Comparison of ENCODE assay signal across 9 mouse cellular contexts in genomic region chr2:14651268-14651667, GRCm38 (mm10). TPM values are rescaled to one million over a fixed set of nuclear protein-coding genes. Genes with fewer than 3 reads are reported as not detected.
DNase-seq lines count a peak whose midpoint lies in the region; ATAC-seq lines count a peak whose summit lies in the region.
"Had no signal": no experiment of that assay in that cellular context is flagged by ENCODE, and none has a peak within 500 bp of the region (broad histone marks: within the 10 kb centered on the region; RNA-seq: fewer than 3 reads in every experiment).

No protein-coding gene starts in this region.

- no peaks in the 10 kb centered on the region for H3K27me3 ChIP-seq in embryonic facial prominence, embryonic 14.5 days (replicated peaks; ENCODE audit: control insufficient read depth, insufficient read depth, low read length)
- H3K27me3 ChIP-seq in embryonic facial prominence, embryonic 10.5 days (replicated peaks; ENCODE audit: low read depth, poor library complexity, severe bottlenecking), result no peaks in the 10 kb centered on the region
- no peaks in the 10 kb centered on the region for H3K27me3 ChIP-seq in forebrain, embryonic 12.5 days

- no peaks in the 10 kb centered on the region for H3K36me3 ChIP-seq in embryonic facial prominence, embryonic 14.5 days (ENCODE audit: control insufficient read depth, insufficient read depth, low read length)
- no peaks in the 10 kb centered on the region for H3K36me3 ChIP-seq in embryonic facial prominence, embryonic 10.5 days (replicated peaks)
- H3K36me3 ChIP-seq in forebrain, embryonic 12.5 days (replicated peaks), result no peaks in the 10 kb centered on the region

- H3K4me2 ChIP-seq in embryonic facial prominence, embryonic 14.5 days (ENCODE audit: low read depth, low read length), result no peak overlapping the region
- no peak overlapping the region for H3K4me2 ChIP-seq in forebrain, embryonic 12.5 days

- no peaks in the 10 kb centered on the region for H3K9me3 ChIP-seq in embryonic facial prominence, embryonic 14.5 days (ENCODE audit: control insufficient read depth, low read length)
- no peaks in the 10 kb centered on the region for H3K9me3 ChIP-seq in embryonic facial prominence, embryonic 10.5 days
- no peaks in the 10 kb centered on the region for H3K9me3 ChIP-seq in forebrain, embryonic 12.5 days

- WGBS in embryonic facial prominence, embryonic 14.5 days, result 61% methylated on average over 2 of the region's 2 CpGs
- WGBS in embryonic facial prominence, embryonic 10.5 days, result 84% methylated on average over 2 of the region's 2 CpGs
- WGBS in forebrain, embryonic 12.5 days, result 86% methylated on average over 2 of the region's 2 CpGs

- H3K4me1 ChIP-seq in embryonic facial prominence, embryonic 14.5 days (ENCODE audit: control insufficient read depth, insufficient read depth, low read length), result peaks cover 3% of the 10 kb centered on the region; the same call in 1 of the 2 replicates
- peaks cover 13% of the 10 kb centered on the region for H3K4me1 ChIP-seq in embryonic facial prominence, embryonic 10.5 days
- peaks cover 2% of the 10 kb centered on the region for H3K4me1 ChIP-seq in forebrain, embryonic 12.5 days

- no peak overlapping the region for H3K9ac ChIP-seq in embryonic facial prominence, embryonic 14.5 days (ENCODE audit: low read depth, low read length)
- H3K9ac ChIP-seq in forebrain, embryonic 12.5 days, result no peak overlapping the region

- peak; percentile 20 for DNase-seq in embryonic facial prominence, embryonic 14.5 days (ENCODE audit: low spot score)
- DNase-seq in embryonic facial prominence, embryonic 10.5 days (ENCODE audit: low spot score), result no peak
- peak; percentile 4 to 16 for DNase-seq in urinary bladder, adult 18-20 months (ENCODE audit: low spot score in 2 of 2)
- DNase-seq in urinary bladder, adult 2 months (ENCODE audit: low spot score), result no peak
- peak; percentile 73 for DNase-seq in kidney, postnatal 14 days
- peak; percentile 14 for DNase-seq in urinary bladder, postnatal 25 days (ENCODE audit: low spot score)
- no peak for DNase-seq in layer of hippocampus, adult 9-11 months
- DNase-seq: B cell, adult 2 months had no signal

- no peak overlapping the region for H3K27ac ChIP-seq in embryonic facial prominence, embryonic 14.5 days (replicated peaks; ENCODE audit: low read depth, low read length)
- no peak overlapping the region for H3K27ac ChIP-seq in embryonic facial prominence, embryonic 10.5 days (replicated peaks)
- H3K27ac ChIP-seq in forebrain, embryonic 12.5 days, result no peak overlapping the region

- ATAC-seq in embryonic facial prominence, embryonic 14.5 days (ENCODE audit: low read depth), result peak; percentile 70
- no peak for ATAC-seq in forebrain, embryonic 12.5 days (ENCODE audit: low FRiP score)

- no peak overlapping the region for H3K4me3 ChIP-seq in embryonic facial prominence, embryonic 14.5 days (ENCODE audit: low read depth, low read length)
- no peak overlapping the region for H3K4me3 ChIP-seq in embryonic facial prominence, embryonic 10.5 days
- H3K4me3 ChIP-seq in forebrain, embryonic 12.5 days (replicated peaks), result no peak overlapping the region

RNA-seq across cellular contexts. Expression of gene Cacnb2, which starts 48.4 kb away (rescaled TPM):
- polyA plus RNA-seq in embryonic facial prominence, embryonic 14.5 days (2014; fragmentation: Nextera tagmentation; extraction: Ambion mirVana), result 1.2 and 1.8 TPM in 2 replicates
- 1.5 and 2.2 TPM in 2 replicates for polyA plus RNA-seq in embryonic facial prominence, embryonic 10.5 days (2016; fragmentation: Nextera tagmentation; extraction: Ambion mirVana)
- polyA plus RNA-seq in urinary bladder, adult 2 months (2012; rRNA removed), result 16.0 and 20.1 TPM in 2 replicates
- 2.5 and 3.7 TPM in 2 replicates for polyA plus RNA-seq in forebrain, embryonic 12.5 days (2016; fragmentation: Nextera tagmentation; extraction: Ambion mirVana)

Comparison
In these comparisons a context has a peak if more than half of its experiments do, and no peak if none do; other contexts are left out.
1. DNase-seq: peak in embryonic facial prominence, embryonic 14.5 days (single experiment), urinary bladder, adult 18-20 months (2 of 2), kidney, postnatal 14 days (single experiment) and urinary bladder, postnatal 25 days (single experiment); none in embryonic facial prominence, embryonic 10.5 days (single experiment), urinary bladder, adult 2 months (single experiment) and layer of hippocampus, adult 9-11 months (single experiment).